Mouse (Mus musculus) lung, embryonic 15.5 days (tissue): ENCODE results near the gene Gm11733. TPM values are rescaled to one million over a fixed set of nuclear protein-coding genes. Genes with fewer than 3 reads are reported as not detected.
"Not testable (repeated sequence)": the region's sequence is repeated elsewhere in the genome, so short reads cannot be mapped to it uniquely, and the experiment has no call there.

Experiments
- ATAC-seq: fragments of 200-750 bp; cut with Nextera tagmentation; 2 replicates; pipeline ENCODE4 v1.8.0; 2017; ENCODE audit warnings: moderate number of reproducible peaks, borderline replicate concordance; ENCODE audit not compliant: low FRiP score, low TSS enrichment; ENCODE audit errors: extremely low read depth
- H3K27ac ChIP-seq: fragments of 300-500 bp; sonication (generic); 2 replicates; pipeline ENCODE4 v1.5.1; 2015; ENCODE audit warnings: moderate library complexity, mild to moderate bottlenecking, inconsistent platforms
- H3K27me3 ChIP-seq: fragments of 300-500 bp; sonication (generic); 2 replicates; pipeline ENCODE4 v1.6.1; 2015; ENCODE audit warnings: inconsistent platforms
- H3K36me3 ChIP-seq: fragments of 300-500 bp; sonication (generic); 2 replicates; pipeline ENCODE4 v1.6.1; 2015; ENCODE audit warnings: inconsistent platforms
- H3K4me1 ChIP-seq: fragments of 300-500 bp; sonication (generic); 2 replicates; pipeline ENCODE4 v1.6.1; 2015; ENCODE audit warnings: inconsistent platforms
- H3K4me2 ChIP-seq: fragments of 300-500 bp; sonication (generic); 2 replicates; pipeline ENCODE4 v1.6.1; 2015; ENCODE audit warnings: inconsistent platforms, mild to moderate bottlenecking, moderate library complexity
- H3K4me3 ChIP-seq: fragments of 300-500 bp; sonication (generic); 2 replicates; pipeline ENCODE4 v1.5.1; 2015; ENCODE audit warnings: mild to moderate bottlenecking, inconsistent platforms
- H3K9ac ChIP-seq: fragments of 300-500 bp; sonication (generic); 2 replicates; pipeline ENCODE4 v1.6.1; 2015; ENCODE audit warnings: inconsistent platforms
- H3K9me3 ChIP-seq: fragments of 300-500 bp; sonication (generic); 2 replicates; pipeline ENCODE4 v1.6.1; 2016; ENCODE audit warnings: inconsistent platforms
- WGBS: fragments of 180-500 bp; shearing (Covaris S2); methylation state at CpG from one replicate; pipeline ENCODE4 v1.1.7; 2015; 5-methylcytosine and 5-hydroxymethylcytosine counted together
- polyA plus RNA-seq: library from polyadenylated mRNA; unstranded; fragments of >200 nt; fragmentation: Nextera tagmentation; extraction: Ambion mirVana; gene quantifications from 2 replicates; pipeline ENCODE4 v1.2.1, GENCODE M21; 2015

The Gm11733 gene
- 0.06 TPM in 1 of 2 replicates, not detected in the other for polyA plus RNA-seq

DNA sequence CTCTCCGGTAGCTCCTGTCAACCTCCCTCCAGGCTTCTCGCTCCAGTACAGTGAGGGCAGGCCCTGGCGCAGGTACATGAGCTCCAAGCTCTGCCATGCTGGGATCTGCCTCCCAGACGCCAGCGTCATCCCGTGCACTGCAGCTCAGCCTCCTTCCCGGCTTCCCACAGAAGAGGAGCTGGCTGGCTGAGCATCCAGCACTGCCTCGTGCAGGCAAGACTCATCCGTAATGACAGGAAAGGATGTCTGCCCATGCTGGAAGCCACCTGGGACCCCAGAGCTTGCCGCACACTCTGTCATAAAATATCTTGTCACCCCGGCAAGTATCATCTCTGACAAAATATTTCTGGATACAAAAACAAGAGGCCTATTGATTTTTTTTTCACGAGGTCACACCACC lies at the start of gene Gm11733:
Gm11733 (plus strand) TSS at position 171 of the 400 bp plus-strand sequence.
- Histone ChIP-seq H3K4me2 (peak within 1 kb of the TSS; percentile 75), H3K4me1 (peaks cover 24% of the 10 kb centered on the region), H3K27ac (peak within 1 kb of the TSS; percentile 54; the same call in 1 of the 2 replicates), H3K4me3 (peak within 1 kb of the TSS; percentile 29), H3K9ac (peak within 1 kb of the TSS; percentile 38), H3K36me3 (no peaks in the 10 kb centered on the region), H3K27me3 (no peaks in the 10 kb centered on the region), H3K9me3 (no peaks in the 10 kb centered on the region)
- WGBS = 42% methylated on average over 12 of the region's 12 CpGs
- ATAC-seq = no peak

DNA sequence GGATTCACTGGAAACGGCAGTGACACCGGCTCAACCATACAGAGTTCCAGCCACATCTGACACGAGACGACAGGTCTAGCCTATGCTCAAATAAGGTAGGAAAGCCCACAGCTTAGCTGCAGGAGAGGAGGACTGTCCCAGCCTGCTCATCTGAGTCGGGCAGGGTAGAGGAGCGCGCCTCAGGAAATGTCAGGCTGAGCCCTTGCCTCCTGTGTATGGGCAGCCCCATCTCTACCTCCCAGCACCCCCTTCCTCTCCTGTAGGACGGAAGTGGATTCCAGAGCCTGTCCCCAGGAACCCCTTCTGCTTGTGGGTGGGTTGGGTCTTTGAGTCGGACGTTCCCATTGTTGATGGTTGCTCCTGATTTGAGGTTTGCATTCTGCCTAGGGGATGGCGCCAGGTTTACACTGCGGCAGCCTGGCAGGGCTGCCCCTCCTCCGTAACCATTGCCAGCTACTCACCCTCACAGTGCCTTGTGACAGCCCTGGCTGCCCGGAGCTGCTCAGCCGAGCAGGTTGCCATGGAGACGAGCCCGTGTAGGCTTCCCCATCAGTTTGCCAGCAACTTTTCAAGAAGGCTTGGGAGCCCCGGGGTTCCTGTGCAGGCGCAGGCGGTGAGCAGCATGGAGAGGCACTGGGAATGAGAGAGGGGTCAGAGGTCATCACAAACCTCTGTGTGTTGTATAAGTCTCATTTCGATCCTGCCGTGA lies 47.6 kb upstream of the Gm11733 start:
- no peak overlapping the region for H3K4me2 ChIP-seq
- WGBS = 21% methylated on average over 22 of the region's 22 CpGs
- no peaks in the 10 kb centered on the region for H3K9me3 ChIP-seq
- H3K27me3 ChIP-seq = peaks cover 48% of the 10 kb centered on the region
- ATAC-seq = no peak
- no peaks in the 10 kb centered on the region for H3K36me3 ChIP-seq
- H3K4me1 ChIP-seq = peaks cover 12% of the 10 kb centered on the region; the same call in 1 of the 2 replicates
- no peak overlapping the region for H3K9ac ChIP-seq
- H3K27ac ChIP-seq = no peak overlapping the region
- no peak overlapping the region for H3K4me3 ChIP-seq

DNA sequence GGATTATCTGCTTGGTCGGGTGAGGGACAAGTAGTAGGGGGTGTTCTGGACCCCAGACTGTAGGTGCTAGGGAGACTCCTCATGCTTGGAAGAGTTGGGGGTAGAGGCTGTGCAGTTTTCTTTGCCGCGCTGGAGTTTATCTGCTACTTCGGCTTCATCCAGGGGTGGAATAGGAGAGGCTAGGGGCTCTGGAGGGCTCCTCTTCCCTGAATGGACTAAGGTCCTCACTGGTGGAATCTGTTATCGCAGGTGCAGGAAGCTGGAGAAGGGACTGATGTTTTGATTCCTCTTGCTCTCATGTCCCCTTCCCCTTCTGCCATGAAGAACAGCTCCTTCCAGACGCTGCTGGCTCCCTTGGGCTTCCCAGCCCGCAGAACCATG lies 47.1 kb upstream of the Gm11733 start:
- Histone ChIP-seq H3K9ac (no peak overlapping the region), H3K4me3 (no peak overlapping the region), H3K27ac (no peak overlapping the region), H3K9me3 (no peaks in the 10 kb centered on the region), H3K36me3 (no peaks in the 10 kb centered on the region), H3K27me3 (peaks cover 50% of the 10 kb centered on the region), H3K4me2 (no peak overlapping the region), H3K4me1 (peaks cover 12% of the 10 kb centered on the region; the same call in 1 of the 2 replicates)
- ATAC-seq = no peak
- WGBS = 28% methylated on average over 7 of the region's 7 CpGs

- no peak for ATAC-seq
- peaks cover 12% of the 10 kb centered on the region; the same call in 1 of the 2 replicates for H3K4me1 ChIP-seq
- WGBS = 37% methylated on average over 6 of the region's 6 CpGs
- H3K27me3 ChIP-seq = peaks cover 50% of the 10 kb centered on the region
- H3K36me3 ChIP-seq = no peaks in the 10 kb centered on the region
- H3K4me2 ChIP-seq = no peak overlapping the region
- H3K27ac ChIP-seq = no peak overlapping the region
- H3K9ac ChIP-seq = no peak overlapping the region
- H3K4me3 ChIP-seq = no peak overlapping the region
- H3K9me3 ChIP-seq = no peaks in the 10 kb centered on the region
These were observed 45.8 kb upstream of the Gm11733 start for GRCm38 (mm10) chr11:117438363-117438762.

GRCm38 (mm10) chr11:117440865-117441425 lies 43.2 kb upstream of the Gm11733 start:
- peaks cover 12% of the 10 kb centered on the region; the same call in 1 of the 2 replicates for H3K4me1 ChIP-seq
- no peaks in the 10 kb centered on the region for H3K36me3 ChIP-seq
- 13% methylated on average over 22 of the region's 22 CpGs for WGBS
- H3K9me3 ChIP-seq = no peaks in the 10 kb centered on the region
- no peak overlapping the region for H3K27ac ChIP-seq
- no peak overlapping the region for H3K4me3 ChIP-seq
- H3K9ac ChIP-seq = no peak overlapping the region
- H3K4me2 ChIP-seq = peak overlapping the region; percentile 35
- ATAC-seq = no peak
- H3K27me3 ChIP-seq = peaks cover 44% of the 10 kb centered on the region

- Histone ChIP-seq H3K27me3 (peaks cover 17% of the 10 kb centered on the region; the same call in 1 of the 2 replicates), H3K4me1 (peaks cover 3% of the 10 kb centered on the region; the same call in 1 of the 2 replicates), H3K9ac (no peak overlapping the region), H3K4me3 (no peak overlapping the region), H3K36me3 (no peaks in the 10 kb centered on the region), H3K4me2 (no peak overlapping the region), H3K27ac (no peak overlapping the region), H3K9me3 (no peaks in the 10 kb centered on the region)
- ATAC-seq = no peak
- WGBS = 84% methylated on average over 2 of the region's 2 CpGs
These were observed 40.1 kb upstream of the Gm11733 start for GRCm38 (mm10) chr11:117444090-117444489.

GRCm38 (mm10) chr11:117445707-117446106 lies 38.5 kb upstream of the Gm11733 start:
- 49% methylated on average over 6 of the region's 6 CpGs for WGBS
- Histone ChIP-seq H3K36me3 (no peaks in the 10 kb centered on the region), H3K4me2 (no peak overlapping the region), H3K27me3 (peaks cover 8% of the 10 kb centered on the region; the same call in 1 of the 2 replicates), H3K9ac (no peak overlapping the region), H3K27ac (no peak overlapping the region), H3K4me1 (peaks cover 3% of the 10 kb centered on the region; the same call in 1 of the 2 replicates), H3K9me3 (no peaks in the 10 kb centered on the region), H3K4me3 (no peak overlapping the region)
- no peak for ATAC-seq

DNA sequence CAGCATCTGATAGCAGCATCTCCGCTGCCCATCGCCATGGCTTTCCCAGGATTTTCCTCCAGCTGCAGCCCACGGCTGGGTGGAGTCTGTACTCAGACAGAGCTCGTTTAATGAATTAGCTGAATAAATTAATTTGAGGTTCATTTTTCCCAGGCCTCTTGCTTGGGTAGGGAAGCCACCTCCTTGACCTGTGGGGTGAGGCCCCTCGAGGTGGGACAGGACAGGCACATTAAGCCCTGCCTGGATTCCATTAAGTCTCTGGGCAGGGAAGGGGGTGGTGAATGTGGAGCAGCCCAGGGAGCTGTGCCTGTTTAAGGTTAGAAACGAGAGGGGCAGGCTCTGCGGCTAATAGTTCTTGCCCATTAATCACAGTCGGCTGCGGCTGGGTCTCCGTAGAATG lies 30.1 kb upstream of the Gm11733 start:
- Histone ChIP-seq H3K27ac (no peak overlapping the region), H3K27me3 (peaks cover 22% of the 10 kb centered on the region), H3K9ac (no peak overlapping the region), H3K4me2 (no peak overlapping the region), H3K4me3 (no peak overlapping the region), H3K4me1 (no peaks in the 10 kb centered on the region), H3K36me3 (no peaks in the 10 kb centered on the region), H3K9me3 (no peaks in the 10 kb centered on the region)
- WGBS = 17% methylated on average over 10 of the region's 10 CpGs
- no peak for ATAC-seq

DNA sequence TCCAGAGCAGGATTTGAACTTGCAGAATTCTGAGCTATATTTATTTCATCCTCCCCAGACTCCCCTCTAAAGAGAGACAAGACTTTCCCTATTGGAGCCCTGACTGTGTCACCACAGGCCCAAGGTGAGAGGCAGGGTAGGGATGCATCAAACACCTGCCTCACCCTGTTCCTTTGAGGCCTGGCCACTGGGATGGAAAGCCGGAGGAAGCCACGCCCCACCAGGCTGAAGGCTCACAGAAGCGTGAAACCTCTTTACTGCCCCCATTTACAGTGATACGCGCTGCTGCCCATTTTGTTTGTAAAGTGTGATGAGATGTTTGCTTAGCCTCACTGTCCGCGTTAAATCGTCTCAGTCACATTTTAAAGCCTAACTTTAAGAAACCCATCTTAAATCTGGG lies 25.0 kb upstream of the Gm11733 start:
- ATAC-seq = no peak
- Histone ChIP-seq H3K4me1 (no peaks in the 10 kb centered on the region), H3K4me3 (no peak overlapping the region), H3K27ac (no peak overlapping the region), H3K36me3 (no peaks in the 10 kb centered on the region), H3K27me3 (peaks cover 51% of the 10 kb centered on the region), H3K4me2 (no peak overlapping the region), H3K9ac (no peak overlapping the region), H3K9me3 (no peaks in the 10 kb centered on the region)
- WGBS = 6% methylated on average over 8 of the region's 8 CpGs

DNA sequence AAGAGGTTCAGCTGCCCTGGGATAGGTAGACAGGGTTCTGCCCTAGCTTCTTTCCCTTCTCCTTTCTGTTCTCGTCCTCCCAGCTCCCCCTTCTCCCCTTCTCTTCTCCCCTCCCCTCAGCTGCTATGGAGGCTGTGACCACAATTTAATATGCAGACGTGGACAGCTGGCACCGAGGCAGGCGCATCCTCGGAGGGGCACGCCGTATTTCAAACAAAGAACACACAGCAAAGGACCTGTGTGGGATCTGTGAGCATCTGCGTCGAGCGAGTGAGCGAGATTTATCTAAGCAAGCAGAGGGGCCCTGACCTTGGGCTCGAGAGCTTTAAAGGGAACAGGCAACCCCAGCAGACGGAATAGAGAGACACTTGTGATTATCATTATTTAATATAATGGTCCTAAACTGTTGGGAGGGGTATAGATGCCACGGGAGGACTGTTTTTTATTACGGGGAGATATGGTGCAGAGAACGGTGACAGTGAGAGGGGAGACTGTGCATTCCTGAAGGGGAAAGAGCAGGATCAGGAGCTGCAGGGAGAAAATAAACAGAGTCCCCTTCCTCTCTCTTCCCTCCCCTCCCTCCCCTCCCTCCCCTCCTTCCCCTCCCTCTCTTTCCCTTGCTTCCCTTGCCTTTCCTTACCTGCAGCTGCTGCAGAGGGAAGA lies 21.8 kb upstream of the Gm11733 start:
- Histone ChIP-seq H3K4me1 (no peaks in the 10 kb centered on the region), H3K27ac (no peak overlapping the region), H3K9me3 (no peaks in the 10 kb centered on the region), H3K27me3 (peaks cover 44% of the 10 kb centered on the region), H3K4me3 (no peak overlapping the region), H3K4me2 (no peak overlapping the region), H3K9ac (no peak overlapping the region), H3K36me3 (no peaks in the 10 kb centered on the region)
- no peak for ATAC-seq
- 4% methylated on average over 16 of the region's 16 CpGs for WGBS

GRCm38 (mm10) chr11:117463416-117463815 lies 20.8 kb upstream of the Gm11733 start:
- H3K9me3 ChIP-seq, H3K27ac ChIP-seq, H3K4me2 ChIP-seq, H3K4me1 ChIP-seq, ATAC-seq, H3K9ac ChIP-seq, H3K36me3 ChIP-seq, H3K4me3 ChIP-seq: not testable (repeated sequence)
- 71% methylated on average over 4 of the region's 4 CpGs for WGBS
- peaks cover 44% of the 10 kb centered on the region for H3K27me3 ChIP-seq

GRCm38 (mm10) chr11:117466292-117466691 lies 17.9 kb upstream of the Gm11733 start:
- H3K27ac ChIP-seq = no peak overlapping the region
- no peaks in the 10 kb centered on the region for H3K9me3 ChIP-seq
- no peak overlapping the region for H3K4me2 ChIP-seq
- no peak overlapping the region for H3K9ac ChIP-seq
- WGBS = 28% methylated on average over 5 of the region's 5 CpGs
- 0 out of 2 replicates have a peak, but pooled peaks cover 4% of the 10 kb centered on the region for H3K4me1 ChIP-seq
- no peaks in the 10 kb centered on the region for H3K36me3 ChIP-seq
- peaks cover 19% of the 10 kb centered on the region for H3K27me3 ChIP-seq
- no peak overlapping the region for H3K4me3 ChIP-seq
- ATAC-seq = no peak
